Mouse (Mus musculus): ENCODE data around the gene Enkd1. TPM values are rescaled to one million over a fixed set of nuclear protein-coding genes. Genes with fewer than 3 reads are reported as not detected.

Gene Enkd1
- 1 to 10 TPM; 2.4 to 2.5 TPM for total RNA-seq (2021)
- long read RNA-seq, experiment 1, partial matches to known transcripts: 0 of 3 reads
- long read RNA-seq, experiment 1, other reads (novel, unspliced or antisense): 3 of 3 reads
- long read RNA-seq, experiment 2, partial matches to known transcripts: 0 of 2 reads
- long read RNA-seq, experiment 2, other reads (novel, unspliced or antisense): 2 of 2 reads

DNA sequence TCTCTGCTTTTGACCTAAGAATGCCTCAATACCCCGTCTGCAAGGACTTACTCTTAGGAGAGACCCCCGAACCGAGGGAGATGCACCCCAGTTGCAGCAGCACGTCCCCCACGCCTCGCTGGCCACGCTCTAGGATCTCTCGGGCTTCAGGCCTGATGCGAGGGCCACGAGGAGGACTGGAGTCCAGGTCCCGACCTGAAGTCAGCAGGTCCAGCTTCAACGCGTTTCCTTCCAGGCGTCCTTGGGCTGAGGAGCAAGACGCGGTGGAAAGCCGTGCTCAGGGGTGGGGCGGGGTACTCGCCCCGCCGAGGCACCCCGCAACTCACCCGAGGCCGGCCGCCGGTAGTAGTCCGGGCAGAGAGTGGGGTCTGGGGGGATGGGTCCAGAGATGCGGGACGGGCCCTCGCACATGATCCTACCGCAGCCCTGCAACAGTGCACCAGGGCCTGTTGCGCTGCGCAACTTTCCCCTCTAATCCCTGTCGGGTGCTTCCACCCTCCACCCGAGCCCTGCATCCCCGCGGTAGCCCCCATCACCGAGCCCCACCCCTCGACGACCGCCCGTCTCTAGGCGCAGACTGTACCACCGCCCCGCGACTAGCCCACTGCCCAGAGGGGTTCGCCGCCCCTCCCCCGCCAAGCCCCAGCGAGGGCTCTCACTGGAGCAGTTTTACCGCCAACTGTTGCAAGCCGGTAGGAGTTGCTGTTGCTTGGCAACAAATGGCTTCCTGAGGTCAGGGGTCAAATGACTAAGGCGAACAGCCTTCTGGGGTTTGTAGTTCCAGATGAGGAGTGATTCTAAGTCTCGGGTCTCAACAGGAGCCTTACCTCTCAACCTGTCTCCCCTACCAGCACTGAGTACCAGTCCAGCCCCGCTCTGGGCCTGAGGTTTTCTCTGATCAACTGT, at the start of gene Enkd1, which contains the start of gene 4933405L10Rik:
TSS of gene Enkd1 (minus strand) at position 713 of the 906 bp plus-strand sequence.
TSS of gene 4933405L10Rik (plus strand) at position 158 of the 906 bp plus-strand sequence.
- DNase-seq: peak; percentile 75 to 87
- intact Hi-C loops (cut with DNase I): loop anchor here (5.0 kb wide), 1 partner anchor 305 kb away; the partner anchor contains the start of gene Ddx28

DNA sequence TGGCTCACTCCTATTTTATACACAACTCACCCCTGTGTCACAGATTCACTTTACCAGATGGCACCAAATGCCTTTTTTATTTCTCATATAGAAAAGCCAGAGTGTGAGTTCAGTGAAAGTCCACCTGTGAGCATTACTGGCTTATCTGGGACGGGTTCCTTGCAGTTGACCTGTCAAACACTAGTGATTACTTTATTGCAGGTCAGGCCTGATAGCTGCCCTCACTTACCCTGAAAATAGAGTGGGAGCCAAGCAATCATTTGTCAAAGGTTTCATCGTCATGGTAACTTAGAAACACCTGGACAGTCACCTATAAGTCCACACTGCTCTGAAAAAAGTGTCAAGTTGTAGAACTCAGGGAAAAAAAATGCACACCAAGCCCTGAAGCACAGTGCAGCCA, 46.7 kb upstream of the Enkd1 start:
- no peak for DNase-seq
- intact Hi-C loops (cut with DNase I): loop anchor here (5.0 kb wide), 1 partner anchor 42 kb away; no protein-coding TSS in a partner anchor

DNA sequence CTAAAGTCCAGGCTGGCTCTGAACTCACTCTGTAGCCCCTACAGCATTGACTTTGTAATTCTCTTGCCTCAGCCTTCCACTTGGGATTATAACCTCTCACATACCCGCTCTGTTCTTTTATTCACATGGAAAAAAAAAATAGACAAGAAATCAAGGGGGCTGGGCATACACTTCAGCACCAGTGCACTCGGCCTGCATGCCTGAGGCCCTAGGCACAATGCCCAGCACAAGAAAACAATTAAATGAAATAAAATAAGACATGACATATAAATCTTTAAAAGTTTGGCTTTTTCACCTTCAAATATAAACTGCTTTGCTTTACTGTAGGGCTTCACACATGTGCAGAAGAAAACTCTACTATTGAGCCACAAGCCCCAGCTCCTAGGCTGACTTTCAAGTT, 45.9 kb upstream of the Enkd1 start:
- no peak for DNase-seq
- intact Hi-C loops (cut with DNase I): no loop called here

DNA sequence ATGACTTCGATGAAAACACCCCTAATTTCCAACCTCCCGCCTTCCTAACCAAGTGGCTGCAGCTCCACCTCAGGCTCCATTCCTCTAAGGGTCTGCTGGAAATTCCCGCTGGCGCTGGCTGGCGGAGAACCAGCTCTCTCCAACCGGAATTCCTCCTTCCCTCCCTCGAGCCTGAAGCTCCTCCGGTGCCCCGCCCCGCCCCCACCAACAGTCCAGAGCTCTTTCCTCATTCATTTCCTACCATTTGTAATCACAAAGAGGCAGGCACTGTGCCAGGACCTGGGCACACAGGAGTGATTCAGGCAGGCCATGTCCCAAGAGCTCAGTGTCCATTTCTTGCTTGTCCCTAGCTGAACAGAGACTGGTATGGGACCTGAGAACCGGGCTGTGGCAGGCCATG, 42.6 kb upstream of the Enkd1 start:
- DNase-seq: peak; percentile 59 to 77
- intact Hi-C loops (cut with DNase I): no loop called here

DNA sequence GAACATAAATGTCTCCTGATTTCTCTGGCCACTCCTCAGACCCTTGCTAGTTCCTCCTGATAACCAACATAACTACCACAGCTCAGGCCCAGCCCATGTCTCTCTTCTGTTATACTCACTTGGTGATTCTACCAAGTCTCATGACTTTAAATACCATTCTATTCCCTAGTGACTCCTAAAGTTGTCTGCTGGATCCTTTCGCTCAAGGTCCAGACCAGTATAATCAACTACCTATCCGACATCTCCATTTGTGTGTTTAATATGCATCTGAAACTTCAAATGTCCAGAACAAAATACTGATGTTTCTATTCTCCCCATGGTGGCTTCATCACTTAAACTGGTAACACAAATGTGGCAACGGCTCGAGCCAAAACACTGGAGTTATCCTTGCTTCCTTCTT, 35.3 kb upstream of the Enkd1 start:
- intact Hi-C loops (cut with DNase I): no loop called here
- no peak for DNase-seq

DNA sequence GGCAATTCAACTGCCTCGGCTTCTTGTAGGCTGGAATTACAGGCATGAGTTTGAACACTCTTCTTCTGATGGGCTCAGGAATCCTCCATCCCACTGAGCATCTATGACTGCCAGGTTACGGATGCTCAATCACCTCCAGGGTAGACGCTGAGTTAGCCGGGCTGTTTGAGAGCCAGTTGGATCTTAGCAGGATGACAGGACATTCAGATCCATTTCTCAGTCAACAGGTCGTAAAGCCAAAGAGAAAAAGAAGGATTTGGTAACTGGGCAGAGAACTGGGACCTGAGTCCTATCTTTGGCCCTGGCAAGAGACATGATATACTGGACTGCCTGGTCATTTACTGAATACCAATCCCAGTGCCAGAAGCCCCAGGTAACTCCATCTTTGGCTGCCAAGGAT, 31.2 kb upstream of the Enkd1 start:
- DNase-seq: no peak
- intact Hi-C loops (cut with DNase I): no loop called here

DNA sequence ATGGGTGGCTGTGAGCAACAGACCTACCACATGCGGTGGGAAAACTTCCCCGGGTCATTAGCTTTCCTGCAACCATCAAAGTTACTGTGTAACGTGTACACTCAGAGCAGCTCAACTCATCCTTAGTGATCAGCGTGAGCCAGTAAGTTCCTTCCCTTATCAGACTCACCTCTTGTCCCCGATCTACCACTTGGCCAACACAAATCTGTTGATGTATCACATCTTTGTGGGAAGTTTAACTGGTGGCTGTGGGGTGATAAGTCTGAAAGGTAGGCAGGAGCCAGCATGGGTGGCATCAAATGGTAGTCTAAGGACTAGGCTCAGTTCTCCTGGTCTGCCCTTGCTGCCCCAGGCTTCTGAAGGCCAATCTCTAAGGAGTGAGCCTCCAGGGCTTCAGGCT, 24.2 kb upstream of the Enkd1 start:
- DNase-seq: no peak
- intact Hi-C loops (cut with DNase I): no loop called here

DNA sequence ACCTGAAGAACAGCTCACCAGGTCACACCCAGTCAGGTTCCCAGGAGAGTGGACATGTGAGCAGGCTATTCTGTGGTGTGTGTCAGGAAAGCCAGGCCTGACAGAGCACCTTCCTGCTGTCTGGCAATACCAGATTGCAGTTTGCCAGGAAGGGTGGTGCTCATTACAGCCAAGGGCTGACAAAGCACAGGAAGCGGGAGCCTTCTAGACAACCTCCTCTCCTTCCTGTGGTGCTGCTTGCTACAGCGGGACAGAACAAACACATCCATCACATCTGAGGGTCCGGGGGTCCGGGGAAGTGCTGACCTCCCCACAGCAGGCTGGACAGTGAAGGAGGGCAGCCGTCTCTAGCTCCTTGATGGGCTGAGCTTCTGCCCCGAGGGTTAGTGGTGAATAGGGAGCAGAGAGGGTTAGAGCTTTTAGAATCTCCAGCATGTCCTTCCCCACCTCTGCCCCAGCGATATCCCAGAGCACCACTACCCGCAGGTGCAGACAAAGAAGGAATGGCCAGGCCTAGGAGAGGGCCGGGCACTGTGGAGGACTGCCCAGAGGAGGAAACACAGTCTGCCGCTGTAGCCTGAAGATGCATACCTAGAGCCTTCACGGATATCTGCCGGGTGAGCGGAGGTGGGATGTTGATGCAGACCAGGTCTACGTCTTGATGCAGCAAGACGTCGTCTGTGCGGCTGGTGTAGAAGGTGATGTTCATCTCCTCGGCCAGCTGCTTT, 19.6 kb upstream of the Enkd1 start:
- peak; percentile 51 to 53 for DNase-seq
- intact Hi-C loops (cut with DNase I): no loop called here

DNA sequence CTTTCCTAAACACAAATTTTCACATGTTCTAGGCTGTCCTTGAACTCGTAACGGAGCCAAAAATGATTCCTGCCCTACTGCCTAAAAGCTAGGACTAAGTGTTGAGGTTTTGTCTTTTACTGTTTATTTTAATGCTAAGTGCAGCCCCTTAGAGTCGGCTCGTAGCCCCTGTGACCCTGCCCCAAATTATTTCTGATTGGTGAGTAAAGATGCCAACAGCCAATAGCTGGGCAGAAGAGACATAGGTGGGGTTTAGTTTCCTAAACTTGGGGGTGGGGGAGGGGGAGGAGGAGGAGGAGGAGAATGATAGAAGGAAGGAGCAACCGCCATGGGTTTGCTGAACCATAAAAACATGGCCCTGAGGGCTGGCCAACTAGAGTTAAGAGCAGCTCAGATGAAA, 17.7 kb upstream of the Enkd1 start:
- intact Hi-C loops (cut with DNase I): no loop called here
- no peak for DNase-seq

DNA sequence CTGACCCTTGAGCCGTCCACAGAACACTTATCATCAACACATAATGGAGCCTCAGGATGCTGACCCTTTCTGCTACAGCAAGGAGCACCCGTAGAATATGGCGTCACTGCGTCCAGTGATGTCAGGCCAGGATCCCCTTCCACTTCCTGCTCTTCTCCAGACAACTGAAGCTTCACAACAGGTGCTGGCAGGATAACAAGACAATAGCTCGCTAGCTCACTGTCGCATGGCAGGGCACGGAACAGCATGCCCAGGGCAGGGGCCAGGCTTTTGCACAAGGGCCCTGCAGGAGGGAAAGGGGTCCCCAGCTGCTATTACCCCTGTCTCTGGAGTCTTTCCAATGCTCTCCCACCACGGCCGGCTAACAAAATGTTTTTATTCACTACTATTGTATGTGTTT, 14.9 kb upstream of the Enkd1 start:
- DNase-seq: no peak
- intact Hi-C loops (cut with DNase I): no loop called here

DNA sequence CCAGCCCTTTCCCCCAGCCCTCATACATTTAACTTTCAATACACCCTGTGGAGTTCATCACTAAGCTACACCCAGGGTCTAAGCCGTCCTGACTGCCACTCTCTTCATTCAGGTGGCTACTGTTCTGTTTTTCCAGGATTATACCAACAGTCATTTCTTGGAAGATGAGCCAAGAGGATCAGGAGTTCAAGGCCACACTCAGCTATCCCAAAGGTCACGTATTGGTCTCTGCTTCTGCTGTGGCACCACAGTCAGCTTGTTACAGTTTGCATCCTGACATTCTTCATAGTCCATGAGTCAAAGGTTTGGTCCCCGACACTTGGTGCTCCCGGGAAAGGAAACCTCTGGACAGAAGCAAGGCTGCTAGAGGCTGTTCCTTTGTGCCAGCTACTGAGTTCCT, 11.6 kb upstream of the Enkd1 start:
- DNase-seq: no peak
- intact Hi-C loops (cut with DNase I): no loop called here

DNA sequence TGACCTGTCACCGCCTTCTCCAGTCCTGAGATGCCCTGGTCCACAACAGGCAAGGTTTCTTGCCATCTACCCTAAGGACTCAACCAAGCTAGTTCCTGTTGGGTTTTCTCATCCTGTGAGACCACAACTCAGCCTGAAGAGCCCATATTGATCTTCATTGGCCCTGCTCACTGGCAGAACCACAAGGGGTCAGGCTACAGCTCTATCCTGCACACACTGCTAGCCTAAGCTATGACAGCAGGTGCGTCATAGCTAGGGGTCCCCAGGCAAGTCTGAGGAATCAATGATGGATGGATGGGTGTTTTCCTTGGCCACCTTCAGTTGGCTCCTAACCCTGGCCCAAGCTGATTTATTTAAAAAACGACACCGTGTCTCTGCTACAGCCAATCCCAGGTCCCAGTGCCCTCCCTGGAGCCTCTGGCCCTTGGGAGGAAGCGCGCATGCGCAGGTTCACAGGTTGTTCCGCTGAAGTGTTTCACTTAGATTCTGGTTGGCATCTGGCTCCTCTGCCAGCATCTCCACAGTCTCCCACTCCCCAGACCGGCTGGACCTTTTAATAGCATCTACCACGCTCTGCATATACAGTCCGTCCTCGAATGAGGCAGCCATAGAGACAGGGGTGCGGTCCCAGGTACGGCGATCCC, 8.4 kb upstream of the Enkd1 start:
- no peak for DNase-seq
- intact Hi-C loops (cut with DNase I): no loop called here

DNA sequence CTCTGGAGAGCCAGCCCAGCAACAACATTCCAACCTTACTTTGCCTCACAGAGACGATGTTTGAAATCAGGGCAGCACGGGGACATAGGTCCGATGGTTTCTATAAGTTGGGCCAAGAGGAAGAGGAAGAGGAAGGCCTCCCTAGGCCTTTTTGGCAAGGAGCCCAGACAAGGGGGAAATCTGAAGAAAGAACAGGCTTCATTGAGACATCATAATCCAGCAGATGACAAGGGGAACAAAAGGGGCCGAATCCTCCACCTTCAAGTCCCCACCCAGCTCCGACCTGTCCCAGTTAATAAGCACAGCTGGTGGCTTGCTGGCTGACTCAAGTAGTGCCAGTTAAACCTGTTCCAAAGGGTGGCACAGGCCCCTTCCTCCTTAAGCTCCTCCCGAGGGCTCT, 7.0 kb upstream of the Enkd1 start:
- DNase-seq: peak in 1 of 2 experiments; percentile 33
- intact Hi-C loops (cut with DNase I): loop anchor here (2.0 kb wide), 2 partner anchors 112 to 216 kb away; partner anchors contain the start of genes Ranbp10 and Tsnaxip1

DNA sequence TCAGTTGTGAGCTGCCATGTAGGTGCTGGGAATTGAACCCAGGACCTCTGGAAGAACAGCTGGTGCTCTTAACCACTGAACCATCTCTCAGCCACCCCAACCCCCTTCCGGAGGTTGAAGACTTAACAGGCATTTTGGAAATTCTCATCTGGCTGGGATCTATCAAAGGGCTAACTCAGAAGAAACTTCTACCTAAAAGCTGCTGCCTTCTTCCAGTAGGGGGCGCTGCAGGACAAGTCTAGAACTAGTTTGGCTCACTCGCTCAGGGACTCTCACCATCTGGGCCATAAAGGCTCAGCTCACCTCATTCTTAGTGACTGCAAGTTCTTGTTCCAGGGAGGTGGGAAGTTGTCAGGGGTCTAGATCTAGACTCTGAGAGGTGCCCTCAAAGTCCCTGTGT, 6.1 kb upstream of the Enkd1 start:
- intact Hi-C loops (cut with DNase I): loop anchor here (2.0 to 5.0 kb wide), 4 partner anchors 43 to 308 kb away; partner anchors contain the start of genes Gfod2, Ranbp10 and Tsnaxip1
- peak; percentile 88 to 93 for DNase-seq

DNA sequence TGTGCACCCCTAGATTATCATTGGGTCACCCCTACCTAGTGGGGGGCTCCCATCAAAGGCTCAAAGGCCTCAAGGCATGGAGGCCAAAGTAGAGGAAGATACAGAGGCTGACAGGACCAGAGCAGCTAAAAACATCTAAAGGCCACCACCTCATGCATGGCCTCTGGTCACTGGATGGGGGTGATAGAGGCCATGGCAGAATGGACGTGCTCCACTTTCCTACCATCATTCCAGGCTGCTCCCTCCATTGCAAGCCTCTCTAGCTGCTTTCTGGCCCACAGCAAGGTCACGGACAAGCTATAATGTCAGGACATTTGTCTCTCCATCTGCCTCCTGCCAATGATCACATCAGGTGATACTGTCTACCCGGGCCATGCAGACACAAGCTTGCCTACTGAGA, 4.3 kb upstream of the Enkd1 start:
- intact Hi-C loops (cut with DNase I): loop anchor here (5.0 kb wide), 2 partner anchors 45 to 310 kb away; partner anchors contain the start of gene Gfod2
- DNase-seq: no peak

DNA sequence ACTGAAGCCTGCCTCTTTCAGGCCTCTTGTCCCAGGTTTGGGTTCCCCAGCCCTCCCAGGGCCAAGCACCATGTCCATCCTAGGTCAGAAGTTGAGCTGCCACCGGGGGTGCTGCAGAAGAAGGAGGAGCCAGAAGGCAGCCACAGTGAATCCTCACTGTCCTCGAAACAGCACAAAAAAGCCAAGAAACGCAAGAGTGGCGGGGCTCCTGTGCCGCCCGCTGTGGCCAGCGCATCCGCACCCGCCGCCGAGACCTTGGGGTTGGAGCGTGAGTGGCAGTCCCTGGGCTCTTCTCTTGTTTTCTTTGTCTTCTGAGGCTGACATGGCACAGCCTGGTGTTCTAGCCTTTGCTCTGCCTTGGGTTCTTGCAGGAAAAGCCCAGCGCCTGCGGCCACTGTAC, 1.3 kb upstream of the Enkd1 start:
- intact Hi-C loops (cut with DNase I): loop anchor here (5.0 kb wide), 1 partner anchor 303 kb away; the partner anchor contains the start of gene Ddx28
- no peak for DNase-seq

DNA sequence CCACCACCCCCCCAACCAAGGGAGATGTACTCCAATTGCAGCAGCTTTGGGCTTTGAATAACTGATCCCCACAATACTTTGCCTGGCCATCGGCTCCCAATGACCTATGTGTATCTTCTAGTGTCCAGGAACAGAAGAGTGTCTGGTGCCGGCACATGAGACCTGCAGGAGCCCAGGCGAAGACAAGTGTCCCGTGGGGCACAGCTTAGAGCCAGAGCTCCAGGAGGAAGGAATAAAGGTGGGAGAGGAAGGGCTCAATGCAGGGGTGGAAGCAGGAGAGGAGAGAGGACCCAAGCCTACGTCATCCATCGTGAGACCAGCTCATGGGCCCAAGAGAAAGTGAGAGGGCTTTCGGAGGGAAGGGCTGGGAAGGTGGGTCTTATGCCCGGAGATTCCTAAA, 665 bp upstream of the Enkd1 start:
- intact Hi-C loops (cut with DNase I): loop anchor here (5.0 kb wide), 1 partner anchor 304 kb away; the partner anchor contains the start of gene Ddx28
- DNase-seq: no peak

DNA sequence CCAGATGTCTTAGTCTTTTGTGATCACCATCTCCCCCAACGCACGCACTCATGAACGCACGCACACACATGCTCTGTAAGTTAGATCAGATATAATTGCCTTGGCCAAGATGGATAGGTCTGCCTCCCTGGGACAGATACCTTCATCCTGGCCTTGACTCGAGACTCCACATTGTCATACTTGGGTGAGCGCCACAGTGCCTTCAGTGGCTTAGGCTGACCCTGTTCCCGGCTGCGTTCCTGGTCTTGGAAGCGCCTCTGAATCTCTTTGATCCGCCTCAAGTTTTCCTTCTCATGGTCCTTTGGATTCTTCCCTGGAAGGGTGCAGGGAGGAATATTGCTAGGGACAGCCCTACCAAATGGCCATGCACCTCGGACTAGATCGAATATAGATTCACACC, 1.6 kb downstream of the Enkd1 start:
- DNase-seq: no peak
- intact Hi-C loops (cut with DNase I): loop anchor here (5.0 kb wide), 1 partner anchor 306 kb away; the partner anchor contains the start of gene Ddx28

DNA sequence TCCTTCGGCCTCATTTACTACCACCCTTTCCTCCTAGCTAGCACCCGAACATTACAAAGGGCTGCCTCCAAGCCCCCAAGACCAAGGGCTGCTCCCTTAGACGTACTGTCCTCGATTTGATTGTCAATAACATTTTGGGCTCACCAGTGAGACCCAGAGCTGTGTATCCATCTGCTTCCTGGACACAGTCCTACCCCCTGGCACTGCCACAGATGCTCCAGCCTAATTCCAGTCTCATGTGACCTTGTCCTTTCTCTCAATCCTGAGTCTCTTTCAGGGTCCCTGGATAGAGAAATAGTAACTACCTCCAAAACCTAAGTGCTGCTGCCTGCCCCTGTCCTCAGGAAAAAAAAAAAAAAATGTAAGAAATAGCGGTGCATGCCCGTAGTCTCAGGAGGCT, 3.1 kb downstream of the Enkd1 start:
- no peak for DNase-seq
- intact Hi-C loops (cut with DNase I): loop anchor here (5.0 kb wide), 1 partner anchor 307 kb away; the partner anchor contains the start of gene Ddx28

Data from heart, postnatal 14 days (tissue).